Mouse (Mus musculus) skeletal muscle tissue, postnatal 0 days (tissue): ENCODE data around the gene Rpgrip1l. TPM values are rescaled to one million over a fixed set of nuclear protein-coding genes. Genes with fewer than 3 reads are reported as not detected.

Experiments used
- polyA plus RNA-seq: library from polyadenylated mRNA; unstranded; fragments of >200 nt; fragmentation: Nextera tagmentation; extraction: Ambion mirVana; gene quantifications from 2 replicates; pipeline ENCODE4 v1.2.1, GENCODE M21; 2015

Rpgrip1l gene
- 2.6 and 3.2 TPM in 2 replicates for polyA plus RNA-seq

DNA sequence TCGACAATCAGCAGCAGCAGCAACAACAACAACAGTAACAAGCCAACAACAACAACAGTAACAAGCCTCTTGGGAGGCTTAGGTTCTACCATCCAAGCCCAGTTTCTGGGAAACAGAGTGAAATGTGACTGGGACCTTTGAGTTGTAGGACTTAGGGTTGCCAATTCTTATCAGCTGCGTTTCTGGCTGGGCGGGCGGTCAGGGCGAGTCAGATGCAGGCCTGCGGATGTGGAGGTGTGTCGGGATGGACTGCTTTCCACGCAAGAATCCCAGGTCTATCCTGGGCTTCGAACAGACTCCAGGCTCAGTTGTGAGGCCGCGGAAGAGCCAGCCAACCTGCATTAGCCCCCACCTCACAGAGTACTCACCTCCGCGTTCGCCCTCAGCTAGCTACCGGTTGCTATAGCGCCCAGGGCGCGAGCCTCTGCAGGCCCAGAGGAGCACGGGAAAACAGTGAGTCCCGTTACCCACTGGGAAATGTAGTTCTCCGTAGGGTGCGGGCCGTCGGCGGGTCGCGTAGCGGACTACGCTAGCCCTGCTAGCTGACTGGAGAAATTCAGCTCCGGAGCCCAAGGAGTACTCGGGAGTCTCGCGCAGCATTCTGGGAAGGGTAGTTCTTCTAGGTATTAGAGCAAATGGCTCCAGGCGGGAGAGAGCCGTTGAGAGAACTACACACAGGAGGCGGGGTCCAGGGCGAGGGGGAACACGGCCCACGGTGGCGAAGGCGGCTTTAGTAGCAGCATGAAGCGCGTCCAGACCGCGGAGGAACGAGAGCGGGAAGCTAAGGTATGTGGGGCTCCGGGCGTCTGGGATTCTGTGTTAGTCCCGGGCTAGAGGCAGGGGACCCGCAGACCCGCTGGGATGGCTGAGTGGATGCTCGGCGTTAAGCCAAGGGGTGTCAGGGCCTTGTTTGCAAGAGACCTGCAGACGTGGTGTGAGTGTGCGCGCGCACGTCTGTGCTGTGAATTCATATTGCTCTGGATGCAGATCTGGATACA, at the start of gene Rpgrip1l, which contains the start of gene Fto:
Gene Rpgrip1l, minus strand, starts transcription at position 428 of the 998 bp plus-strand sequence.
Gene Fto, plus strand, starts transcription at position 691 of the 998 bp plus-strand sequence.

DNA sequence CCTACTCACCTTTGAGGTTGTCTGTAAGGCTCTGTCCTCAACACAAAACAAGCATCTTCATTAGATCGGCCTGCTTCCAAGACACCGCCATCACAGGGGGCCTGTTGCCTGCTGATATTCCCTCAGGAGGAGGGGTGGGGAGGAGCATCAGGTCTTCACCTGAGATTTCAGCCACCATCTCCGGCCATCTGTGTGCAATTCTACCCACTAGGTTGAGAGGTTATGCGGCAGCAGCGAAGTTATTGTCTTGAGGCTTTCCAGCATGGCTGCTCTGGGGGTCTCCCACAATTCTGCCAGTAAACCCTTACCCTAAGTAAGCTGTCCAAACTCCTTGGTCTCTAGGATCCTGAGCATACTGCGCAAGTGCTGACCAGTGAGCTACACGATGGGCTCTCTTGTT, 113.2 kb downstream of the Rpgrip1l start, which contains the start of gene Aktip:
Gene Aktip, minus strand, starts transcription at position 101 of the 400 bp plus-strand sequence.

Other genes with a start within 250 kb of the Rpgrip1l start
- 8.6 and 8.7 TPM in 2 replicates for gene Rbl2, start 243.2 kb downstream of the Rpgrip1l start, polyA plus RNA-seq
- gene Aktip, start 113.3 kb downstream of the Rpgrip1l start, polyA plus RNA-seq, result 46.8 and 47.9 TPM in 2 replicates
- gene Fto, start 263 bp upstream of the Rpgrip1l start, polyA plus RNA-seq, result 62.3 and 64.6 TPM in 2 replicates